Mouse (Mus musculus): Measurements from ENCODE around the gene Olfr641. TPM values are rescaled to one million over a fixed set of nuclear protein-coding genes. Genes with fewer than 3 reads are reported as not detected.

The Olfr641 gene
- not detected in 2 replicates for polyA plus RNA-seq (2015; fragmentation: Nextera tagmentation; extraction: Ambion mirVana)

GRCm38 (mm10) chr7:104035145-104035544 lies at the start of gene Olfr641:
TSS of gene Olfr641 (plus strand) at chr7:104035445.
- Histone ChIP-seq H3K9me3 (replicated peaks) (no peaks in the 10 kb centered on the region), H3K4me1 (no peaks in the 10 kb centered on the region), H3K4me2 (no peak within 1 kb of the TSS), H3K27me3 (replicated peaks) (no peaks in the 10 kb centered on the region), H3K27ac (replicated peaks) (no peak within 1 kb of the TSS), H3K4me3 (replicated peaks) (no peak within 1 kb of the TSS), H3K9ac (replicated peaks) (no peak within 1 kb of the TSS), H3K36me3 (no peaks in the 10 kb centered on the region)
- ATAC-seq (ENCODE audit: low FRiP score) = no peak
- 78% methylated on average over 1 of the region's 1 CpGs for WGBS

DNA sequence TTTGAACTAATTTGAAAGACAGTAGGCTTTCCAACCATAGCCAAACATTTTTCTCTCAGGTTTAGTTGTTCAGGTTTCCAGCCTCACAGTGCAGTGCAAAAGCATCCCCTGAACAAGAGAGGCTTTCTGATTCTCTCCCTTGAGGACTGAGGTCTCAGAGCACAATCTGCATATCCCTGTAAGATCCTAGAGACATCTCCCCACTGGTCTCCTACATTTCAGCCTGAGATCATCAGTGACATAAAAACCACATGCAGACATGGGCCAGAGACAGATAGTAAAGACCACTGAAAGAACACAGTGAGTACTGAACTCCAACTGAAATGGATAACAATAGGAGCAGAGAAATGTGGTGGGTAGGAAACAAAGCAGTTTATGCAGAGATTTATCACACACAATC lies 36.8 kb upstream of the Olfr641 start, which contains the start of gene Olfr638:
Olfr638 (plus strand) TSS at position 301 of the 400 bp plus-strand sequence.
- Histone ChIP-seq H3K9me3 (replicated peaks) (no peaks in the 10 kb centered on the region), H3K27me3 (replicated peaks) (no peaks in the 10 kb centered on the region), H3K4me2 (no peak within 1 kb of the TSS), H3K4me1 (no peaks in the 10 kb centered on the region), H3K4me3 (replicated peaks) (no peak within 1 kb of the TSS), H3K9ac (replicated peaks) (no peak within 1 kb of the TSS), H3K27ac (replicated peaks) (no peak within 1 kb of the TSS), H3K36me3 (no peaks in the 10 kb centered on the region)
- no peak for ATAC-seq (ENCODE audit: low FRiP score)

DNA sequence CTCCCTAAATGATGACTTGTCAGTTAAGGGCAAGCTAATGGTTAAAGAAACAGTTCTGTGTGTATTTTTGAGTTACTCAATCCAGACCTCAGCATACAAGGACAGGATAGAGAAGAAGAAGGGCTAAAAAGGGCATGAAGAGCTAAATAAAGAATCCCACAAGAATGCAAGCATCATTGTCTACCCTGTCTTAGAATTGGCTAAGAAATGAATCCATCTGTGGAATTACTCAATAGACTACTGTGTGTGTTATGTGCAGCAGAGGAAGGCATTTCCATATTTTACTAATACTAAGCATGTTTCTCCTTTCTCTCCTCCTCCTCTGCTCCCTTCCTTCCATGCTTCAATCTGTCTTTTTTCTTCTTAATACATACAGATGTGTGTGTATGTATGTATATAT lies 36.1 kb upstream of the Olfr641 start:
- Histone ChIP-seq H3K36me3 (no peaks in the 10 kb centered on the region), H3K4me3 (replicated peaks) (no peak overlapping the region), H3K9me3 (replicated peaks) (no peaks in the 10 kb centered on the region), H3K27me3 (replicated peaks) (no peaks in the 10 kb centered on the region), H3K4me2 (no peak overlapping the region), H3K4me1 (no peaks in the 10 kb centered on the region), H3K27ac (replicated peaks) (no peak overlapping the region), H3K9ac (replicated peaks) (no peak overlapping the region)
- no peak for ATAC-seq (ENCODE audit: low FRiP score)

GRCm38 (mm10) chr7:104017203-104017602 lies 18.0 kb upstream of the Olfr641 start, which contains the start of gene Olfr639:
TSS of gene Olfr639 (minus strand) at chr7:104017303.
- no peaks in the 10 kb centered on the region for H3K36me3 ChIP-seq
- H3K27me3 ChIP-seq (replicated peaks) = no peaks in the 10 kb centered on the region
- ATAC-seq (ENCODE audit: low FRiP score) = no peak
- H3K9ac ChIP-seq (replicated peaks) = no peak within 1 kb of the TSS
- H3K4me3 ChIP-seq (replicated peaks) = no peak within 1 kb of the TSS
- no peaks in the 10 kb centered on the region for H3K4me1 ChIP-seq
- H3K9me3 ChIP-seq (replicated peaks) = no peaks in the 10 kb centered on the region
- no peak within 1 kb of the TSS for H3K4me2 ChIP-seq
- H3K27ac ChIP-seq (replicated peaks) = no peak within 1 kb of the TSS

DNA sequence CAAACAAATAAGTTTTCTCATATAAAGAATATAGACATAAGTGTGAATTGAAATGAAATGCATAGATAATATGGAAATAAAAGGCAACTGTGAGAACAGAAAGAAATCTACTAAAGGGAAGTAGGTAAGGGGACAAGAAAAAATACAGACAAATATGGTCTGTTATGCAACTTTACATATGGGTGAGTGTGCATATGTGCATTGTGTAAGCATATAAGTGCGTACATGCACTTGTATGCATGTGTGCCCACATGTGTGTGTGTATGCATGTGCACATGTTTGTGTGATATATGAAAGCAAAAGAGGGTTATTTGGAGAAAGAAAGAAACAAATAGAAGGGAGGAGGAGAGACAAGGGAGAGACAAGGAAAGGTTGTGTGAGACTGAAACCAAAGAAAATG lies 16.3 kb upstream of the Olfr641 start:
- ATAC-seq (ENCODE audit: low FRiP score) = no peak
- 94% methylated on average over 1 of the region's 1 CpGs for WGBS

DNA sequence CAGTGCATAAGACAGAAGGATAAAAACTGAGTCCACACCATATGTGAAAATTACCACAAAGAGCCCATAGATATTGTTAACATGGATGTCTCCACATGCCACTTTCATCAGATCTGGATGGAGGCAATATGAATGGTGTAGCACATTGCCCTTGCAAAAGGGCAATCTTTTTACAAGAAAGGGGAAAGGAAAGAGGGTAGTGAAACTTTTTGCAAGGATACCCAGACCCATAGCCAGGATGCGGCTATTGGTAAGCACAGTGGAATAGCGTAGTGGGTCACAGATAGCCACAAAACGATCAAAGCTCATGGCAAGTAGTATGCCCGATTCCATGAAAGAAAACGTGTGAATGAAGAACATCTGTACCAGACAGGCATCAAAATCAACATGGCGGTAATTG lies 13.6 kb upstream of the Olfr641 start:
- H3K9me3 ChIP-seq (replicated peaks) = no peaks in the 10 kb centered on the region
- H3K9ac ChIP-seq (replicated peaks) = no peak overlapping the region
- H3K4me3 ChIP-seq (replicated peaks) = no peak overlapping the region
- ATAC-seq (ENCODE audit: low FRiP score) = no peak
- H3K4me1 ChIP-seq = no peaks in the 10 kb centered on the region
- no peak overlapping the region for H3K4me2 ChIP-seq
- WGBS = 92% methylated on average over 6 of the region's 6 CpGs
- H3K27ac ChIP-seq (replicated peaks) = no peak overlapping the region
- H3K36me3 ChIP-seq = no peaks in the 10 kb centered on the region
- no peaks in the 10 kb centered on the region for H3K27me3 ChIP-seq (replicated peaks)

More for the DNA sequence above, 16.3 kb upstream of the Olfr641 start:
- no peak overlapping the region for H3K4me2 ChIP-seq
- H3K27ac ChIP-seq (replicated peaks) = no peak overlapping the region
- no peak overlapping the region for H3K4me3 ChIP-seq (replicated peaks)
- no peaks in the 10 kb centered on the region for H3K36me3 ChIP-seq
- no peaks in the 10 kb centered on the region for H3K27me3 ChIP-seq (replicated peaks)
- H3K4me1 ChIP-seq = no peaks in the 10 kb centered on the region
- H3K9ac ChIP-seq (replicated peaks) = no peak overlapping the region
- H3K9me3 ChIP-seq (replicated peaks) = no peaks in the 10 kb centered on the region

DNA sequence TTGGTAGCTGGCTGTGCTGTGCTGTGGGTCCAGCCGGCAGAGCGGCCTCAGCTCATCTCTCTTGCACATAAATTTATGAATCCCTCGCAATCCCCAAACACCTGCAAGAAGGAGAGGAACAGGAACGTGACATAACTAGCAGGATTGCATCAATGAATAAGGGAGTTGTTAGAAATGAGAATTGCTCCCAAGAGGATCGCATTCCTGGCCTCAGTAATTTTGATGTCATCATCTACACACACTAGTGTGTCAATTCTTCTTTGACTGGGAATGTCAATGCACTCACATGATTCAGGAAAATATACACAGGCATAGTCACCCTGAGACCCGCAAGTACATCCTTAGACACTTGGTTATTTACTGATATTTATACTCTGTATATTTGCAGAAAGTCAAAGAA lies 9.8 kb upstream of the Olfr641 start, which contains the start of gene Olfr640:
Olfr640 (minus strand) TSS at position 101 of the 400 bp plus-strand sequence.
- Histone ChIP-seq H3K9ac (replicated peaks) (no peak within 1 kb of the TSS), H3K9me3 (replicated peaks) (no peaks in the 10 kb centered on the region), H3K36me3 (no peaks in the 10 kb centered on the region), H3K4me2 (no peak within 1 kb of the TSS), H3K27me3 (replicated peaks) (no peaks in the 10 kb centered on the region), H3K27ac (replicated peaks) (no peak within 1 kb of the TSS), H3K4me3 (replicated peaks) (no peak within 1 kb of the TSS), H3K4me1 (no peaks in the 10 kb centered on the region)
- no peak for ATAC-seq (ENCODE audit: low FRiP score)
- WGBS = 77% methylated on average over 6 of the region's 6 CpGs

- Histone ChIP-seq H3K4me3 (replicated peaks) (no peak overlapping the region), H3K4me2 (no peak overlapping the region), H3K9ac (replicated peaks) (no peak overlapping the region), H3K27me3 (replicated peaks) (no peaks in the 10 kb centered on the region), H3K4me1 (no peaks in the 10 kb centered on the region), H3K36me3 (no peaks in the 10 kb centered on the region), H3K27ac (replicated peaks) (no peak overlapping the region), H3K9me3 (replicated peaks) (no peaks in the 10 kb centered on the region)
- 83% methylated on average over 3 of the region's 3 CpGs for WGBS
- ATAC-seq (ENCODE audit: low FRiP score) = no peak
These were observed 8.3 kb upstream of the Olfr641 start for GRCm38 (mm10) chr7:104026978-104027377.

- no peak overlapping the region for H3K27ac ChIP-seq (replicated peaks)
These were observed 15.5 kb downstream of the Olfr641 start for GRCm38 (mm10) chr7:104050745-104051144.

GRCm38 (mm10) chr7:104052566-104052965 lies 17.3 kb downstream of the Olfr641 start, which contains the start of gene Olfr642:
TSS of gene Olfr642 (minus strand) at chr7:104052666.
- Histone ChIP-seq H3K4me1 (no peaks in the 10 kb centered on the region), H3K9ac (replicated peaks) (no peak within 1 kb of the TSS), H3K4me2 (no peak within 1 kb of the TSS), H3K4me3 (replicated peaks) (no peak within 1 kb of the TSS), H3K36me3 (no peaks in the 10 kb centered on the region), H3K27me3 (replicated peaks) (no peaks in the 10 kb centered on the region), H3K27ac (replicated peaks) (no peak within 1 kb of the TSS), H3K9me3 (replicated peaks) (no peaks in the 10 kb centered on the region)
- no peak for ATAC-seq (ENCODE audit: low FRiP score)
- WGBS = 82% methylated on average over 1 of the region's 1 CpGs

More at GRCm38 (mm10) chr7:104050745-104051144, 15.5 kb downstream of the Olfr641 start:
- H3K4me3 ChIP-seq (replicated peaks) = no peak overlapping the region
- H3K9me3 ChIP-seq (replicated peaks) = no peaks in the 10 kb centered on the region
- no peak overlapping the region for H3K4me2 ChIP-seq
- no peaks in the 10 kb centered on the region for H3K36me3 ChIP-seq
- WGBS = 95% methylated on average over 4 of the region's 4 CpGs
- no peak for ATAC-seq (ENCODE audit: low FRiP score)
- no peaks in the 10 kb centered on the region for H3K4me1 ChIP-seq
- H3K9ac ChIP-seq (replicated peaks) = no peak overlapping the region
- no peaks in the 10 kb centered on the region for H3K27me3 ChIP-seq (replicated peaks)

GRCm38 (mm10) chr7:104059215-104059614 lies 24.0 kb downstream of the Olfr641 start:
- no peak for ATAC-seq (ENCODE audit: low FRiP score)
- H3K9ac ChIP-seq (replicated peaks) = no peak overlapping the region

GRCm38 (mm10) chr7:104061345-104061744 lies 26.1 kb downstream of the Olfr641 start, which contains the start of gene 4930516K23Rik:
TSS of gene 4930516K23Rik (minus strand) at chr7:104061445.
- 69% methylated on average over 2 of the region's 2 CpGs for WGBS
- Histone ChIP-seq H3K9me3 (replicated peaks) (no peaks in the 10 kb centered on the region), H3K4me2 (no peak within 1 kb of the TSS)

More at GRCm38 (mm10) chr7:104059215-104059614, 24.0 kb downstream of the Olfr641 start:
- Histone ChIP-seq H3K9me3 (replicated peaks) (no peaks in the 10 kb centered on the region), H3K27me3 (replicated peaks) (no peaks in the 10 kb centered on the region), H3K4me2 (no peak overlapping the region), H3K36me3 (no peaks in the 10 kb centered on the region), H3K4me1 (no peaks in the 10 kb centered on the region), H3K27ac (replicated peaks) (no peak overlapping the region), H3K4me3 (replicated peaks) (no peak overlapping the region)
- WGBS = 91% methylated on average over 1 of the region's 1 CpGs

More at GRCm38 (mm10) chr7:104061345-104061744, 26.1 kb downstream of the Olfr641 start, which contains the start of gene 4930516K23Rik:
- ATAC-seq (ENCODE audit: low FRiP score) = no peak
- Histone ChIP-seq H3K4me3 (replicated peaks) (no peak within 1 kb of the TSS), H3K27me3 (replicated peaks) (no peaks in the 10 kb centered on the region), H3K4me1 (no peaks in the 10 kb centered on the region), H3K9ac (replicated peaks) (no peak within 1 kb of the TSS), H3K27ac (replicated peaks) (no peak within 1 kb of the TSS), H3K36me3 (no peaks in the 10 kb centered on the region)

Data from neural tube, embryonic 15.5 days (tissue).